Mouse (Mus musculus) ES-Bruce4 (cell line): ENCODE results near the gene Stil.

ENCODE experiments used
- CTCF ChIP-seq: IDR thresholded peaks from one replicate; pipeline ENCODE4 v1.8.1; 2011; ENCODE audit warnings: low read depth, low read length
- EP300 ChIP-seq: IDR thresholded peaks from 2 replicates; pipeline ENCODE4 v1.6.1; 2011; ENCODE audit warnings: low read depth, low read length; ENCODE audit not compliant: insufficient read depth
- POLR2A ChIP-seq: IDR thresholded peaks from one replicate; pipeline ENCODE4 v1.8.1; 2011; ENCODE audit warnings: low read length; ENCODE audit not compliant: insufficient read depth

- TF ChIP-seq CTCF: no peak
- TF ChIP-seq EP300: no peak
- TF ChIP-seq POLR2A: no peak
Observed at GRCm38 (mm10) chr4:114959533-114959932, 40.4 kb upstream of the Stil start.
